Mouse (Mus musculus) hindbrain, embryonic 12.5 days (tissue): ENCODE measurements at regions not wholly inside any gene's neighbourhood (a gene's known extent, or its start where the extent isn't known, plus 50 kb on each side); places are given as distances from the start of the nearest gene placed in this dataset.

Source experiments
- ATAC-seq: fragments of 200-750 bp; cut with Nextera tagmentation; 2 replicates; pipeline ENCODE4 v1.8.0; 2017; ENCODE audit warnings: moderate TSS enrichment; ENCODE audit not compliant: low FRiP score
- H3K27ac ChIP-seq: fragments of 300-500 bp; sonication (generic); 2 replicates; pipeline ENCODE4 v1.5.1; 2016; ENCODE audit warnings: mild to moderate bottlenecking
- H3K27me3 ChIP-seq: fragments of 300-500 bp; sonication (generic); 2 replicates; pipeline ENCODE4 v1.6.1; 2016; ENCODE audit warnings: mild to moderate bottlenecking
- H3K36me3 ChIP-seq: fragments of 300-500 bp; sonication (generic); 2 replicates; pipeline ENCODE4 v1.6.1; 2016; ENCODE audit warnings: mild to moderate bottlenecking
- H3K4me1 ChIP-seq: fragments of 300-500 bp; sonication (generic); 2 replicates; pipeline ENCODE4 v1.6.1; 2016
- H3K4me2 ChIP-seq: fragments of 300-500 bp; sonication (generic); replicated peaks from 2 replicates; pipeline ENCODE4 v1.6.1; 2016; ENCODE audit warnings: mild to moderate bottlenecking
- H3K4me3 ChIP-seq: fragments of 300-500 bp; sonication (generic); 2 replicates; pipeline ENCODE4 v1.5.1; 2016; ENCODE audit warnings: mild to moderate bottlenecking
- H3K9ac ChIP-seq: fragments of 300-500 bp; sonication (generic); 2 replicates; pipeline ENCODE4 v1.6.1; 2016; ENCODE audit warnings: mild to moderate bottlenecking, moderate library complexity
- H3K9me3 ChIP-seq: fragments of 300-500 bp; sonication (generic); replicated peaks from 2 replicates; pipeline ENCODE4 v1.6.1; 2016; ENCODE audit warnings: mild to moderate bottlenecking
- WGBS: fragments of 180-500 bp; shearing (Covaris S2); methylation state at CpG from one replicate; pipeline ENCODE4 v1.1.7; 2016; 5-methylcytosine and 5-hydroxymethylcytosine counted together

DNA sequence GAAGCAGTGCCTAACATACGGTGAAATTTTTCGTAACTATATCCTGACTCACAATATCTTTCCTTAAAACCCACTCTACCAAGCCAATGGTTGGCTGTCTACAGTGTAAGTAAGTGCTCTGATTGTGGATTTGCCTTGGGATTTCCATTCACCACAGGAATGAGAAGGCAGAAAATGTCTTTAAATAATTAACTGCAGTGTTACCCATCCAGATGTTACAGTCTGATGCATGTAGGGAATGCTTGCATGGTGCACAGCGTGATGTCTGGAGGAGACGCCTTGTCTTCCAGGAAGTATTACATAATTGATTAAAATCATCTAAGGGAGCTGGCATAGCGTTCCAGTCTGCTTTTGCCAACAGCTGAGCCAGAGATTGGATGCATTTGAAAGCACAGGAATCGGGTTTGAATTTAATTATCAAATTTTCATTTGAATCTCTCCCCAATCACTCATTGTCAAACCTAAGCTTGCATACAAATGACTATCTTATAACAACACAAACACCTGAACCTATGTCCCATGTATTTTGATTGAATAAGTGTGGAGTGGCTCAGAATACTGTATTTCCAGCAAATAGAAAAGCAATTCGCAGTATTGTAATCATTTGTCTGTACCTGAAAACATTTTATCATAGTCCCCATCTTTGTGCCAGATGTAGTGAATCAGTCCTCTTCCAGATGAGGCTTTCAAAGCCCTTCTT is 170.8 kb upstream of the Ano5 start:
- 69% methylated on average over 7 of the region's 7 CpGs for WGBS
- no peaks in the 10 kb centered on the region for H3K4me1 ChIP-seq
- no peak overlapping the region for H3K27ac ChIP-seq
- peak; percentile 80 for ATAC-seq
- no peak overlapping the region for H3K9ac ChIP-seq
- H3K4me2 ChIP-seq = no peak overlapping the region
- no peaks in the 10 kb centered on the region for H3K9me3 ChIP-seq
- no peaks in the 10 kb centered on the region for H3K27me3 ChIP-seq
- no peaks in the 10 kb centered on the region for H3K36me3 ChIP-seq
- no peak overlapping the region for H3K4me3 ChIP-seq

DNA sequence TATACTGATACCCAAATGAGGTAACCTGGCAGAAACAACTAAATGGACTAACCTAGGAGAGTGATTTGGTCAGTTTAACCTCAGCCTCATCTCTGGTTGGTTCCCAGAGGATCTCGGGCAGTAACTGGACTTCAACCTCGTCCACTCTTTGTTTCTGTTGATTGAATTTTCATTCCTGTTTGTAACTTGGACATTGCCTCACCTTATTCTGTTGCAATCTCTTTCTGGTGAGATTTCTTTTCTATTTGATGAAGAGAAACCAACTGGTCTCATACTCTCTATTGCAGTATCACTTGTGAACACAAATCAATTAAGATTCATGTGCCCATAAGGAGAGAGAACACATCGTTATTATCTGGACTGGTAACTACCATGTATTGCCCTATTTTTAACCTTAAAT is 163.3 kb upstream of the Ano5 start:
- H3K27ac ChIP-seq = no peak overlapping the region
- H3K9me3 ChIP-seq = no peaks in the 10 kb centered on the region
- H3K36me3 ChIP-seq = no peaks in the 10 kb centered on the region
- H3K4me3 ChIP-seq = no peak overlapping the region
- H3K9ac ChIP-seq = no peak overlapping the region
- no peak for ATAC-seq
- no peaks in the 10 kb centered on the region for H3K4me1 ChIP-seq
- no peaks in the 10 kb centered on the region for H3K27me3 ChIP-seq
- H3K4me2 ChIP-seq = no peak overlapping the region
- WGBS = 88% methylated on average over 3 of the region's 3 CpGs

- Histone ChIP-seq H3K4me2 (no peak overlapping the region), H3K27me3 (no peaks in the 10 kb centered on the region), H3K4me1 (no peaks in the 10 kb centered on the region), H3K9ac (no peak overlapping the region), H3K4me3 (no peak overlapping the region), H3K27ac (no peak overlapping the region), H3K36me3 (no peaks in the 10 kb centered on the region), H3K9me3 (no peaks in the 10 kb centered on the region)
- ATAC-seq = no peak
- 80% methylated on average over 3 of the region's 3 CpGs for WGBS
Measured at GRCm38 (mm10) chr7:51360134-51360533, 150.7 kb upstream of the Ano5 start.

DNA sequence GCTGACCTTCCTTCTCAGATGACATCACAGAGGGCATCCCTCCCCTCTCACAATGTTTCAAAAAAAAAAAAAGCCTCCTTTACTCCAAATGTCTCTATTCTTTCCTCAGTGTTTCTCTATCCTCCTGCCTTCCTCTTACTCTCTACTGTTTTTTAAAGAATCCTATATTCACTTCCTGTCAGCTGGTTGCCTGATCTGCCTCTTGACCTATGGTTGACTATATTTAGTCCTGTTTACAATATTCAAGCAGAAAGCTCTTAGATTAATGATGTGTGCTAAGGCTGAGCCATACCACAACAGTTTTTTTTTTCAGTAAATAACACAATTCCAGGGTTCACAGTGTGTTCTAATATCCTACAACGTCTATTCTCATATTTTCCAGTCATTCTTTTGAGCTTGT is 133.2 kb upstream of the Ano5 start:
- no peaks in the 10 kb centered on the region for H3K36me3 ChIP-seq
- H3K4me3 ChIP-seq = no peak overlapping the region
- H3K27ac ChIP-seq = no peak overlapping the region
- no peaks in the 10 kb centered on the region for H3K27me3 ChIP-seq
- H3K4me1 ChIP-seq = no peaks in the 10 kb centered on the region
- ATAC-seq = no peak
- H3K9me3 ChIP-seq = no peaks in the 10 kb centered on the region
- WGBS = 88% methylated on average over 1 of the region's 1 CpGs
- H3K9ac ChIP-seq = no peak overlapping the region
- H3K4me2 ChIP-seq = no peak overlapping the region
